14 mouse cellular contexts compared by ENCODE assay signal in the genomic region with DNA sequence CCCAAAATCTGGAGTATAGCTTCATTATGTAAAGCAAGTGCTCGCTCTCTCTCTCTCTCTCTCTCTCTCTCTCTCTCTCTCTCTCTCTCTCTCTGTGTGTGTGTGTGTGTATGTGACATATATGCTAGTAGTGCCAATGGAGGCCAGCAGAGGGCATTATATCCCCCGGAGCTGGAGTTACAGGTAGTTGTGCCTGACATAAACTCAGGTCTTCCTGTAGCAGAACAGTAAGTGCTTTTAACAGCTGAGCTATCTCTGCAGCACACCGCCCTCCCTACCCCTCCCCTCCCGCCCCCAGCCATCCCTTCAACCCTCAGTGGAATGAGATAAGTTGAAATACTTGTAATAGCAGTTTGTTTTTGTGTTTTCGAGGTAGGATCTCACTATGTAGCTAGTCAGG. TPM values are rescaled to one million over a fixed set of nuclear protein-coding genes. Genes with fewer than 3 reads are reported as not detected.
A peak's percentile ranks its signal among the peaks of the same experiment; 100 is the strongest.
DNase-seq lines count a peak whose midpoint lies in the region; ATAC-seq and TF ChIP-seq lines count a peak whose summit lies in the region.
"Had no signal": no experiment of that assay in that cellular context is flagged by ENCODE, and none has a peak within 500 bp of the region (broad histone marks: within the 10 kb centered on the region; RNA-seq: fewer than 3 reads in every experiment).

No protein-coding gene starts in this region.

- no peak for ATAC-seq in midbrain, postnatal 0 days (ENCODE audit: low FRiP score)
- no peak for ATAC-seq in midbrain, embryonic 15.5 days (replicated peaks)

- DNase-seq in midbrain, postnatal 0 days (ENCODE audit: low spot score), result no peak
- no peak for DNase-seq in brain, embryonic 14.5 days (ENCODE audit: low read depth)
- DNase-seq in liver, result peak; percentile 26
- DNase-seq in cerebellum, adult 18-20 months, result no peak
- no peak for DNase-seq in adrenal gland, adult (ENCODE audit: inconsistent age in 2 of 2, low spot score in 1 of 2)
- DNase-seq in testis, postnatal 14 days (ENCODE audit: low spot score), result no peak
- DNase-seq: adrenal gland, postnatal 25 days; cerebellum, adult 11 months; embryo, embryonic 11 days; heart, postnatal 10 days; lung, postnatal 14 days; right cerebral cortex, postnatal 25 days had no signal

- peak; percentile 54 for TF ChIP-seq CTCF in midbrain, postnatal 0 days (IDR thresholded peaks at IDR 0.05)
- peak; percentile 18; the same call in 1 of the 2 replicates for TF ChIP-seq CTCF in brain, embryonic 14.5 days (IDR thresholded peaks at IDR 0.05; ENCODE audit: borderline replicate concordance, extremely low read depth, insufficient read depth, insufficient read length)

- H3K27ac ChIP-seq in midbrain, postnatal 0 days (ENCODE audit: low read depth, low read length), result no peak overlapping the region
- no peak overlapping the region for H3K27ac ChIP-seq in midbrain, embryonic 15.5 days
- H3K27ac ChIP-seq: forebrain, embryonic 12.5 days had no signal

- no peak overlapping the region for H3K4me2 ChIP-seq in midbrain, postnatal 0 days (ENCODE audit: low read depth, low read length, poor library complexity, severe bottlenecking)
- H3K4me2 ChIP-seq in midbrain, embryonic 15.5 days, result no peak overlapping the region
- H3K4me2 ChIP-seq: forebrain, embryonic 12.5 days had no signal

- no peak overlapping the region for H3K9ac ChIP-seq in midbrain, postnatal 0 days (replicated peaks; ENCODE audit: low read length, poor library complexity, severe bottlenecking)
- H3K9ac ChIP-seq in midbrain, embryonic 15.5 days, result no peak overlapping the region
- H3K9ac ChIP-seq: forebrain, embryonic 12.5 days had no signal

- WGBS in midbrain, postnatal 0 days, result 89% methylated on average over 5 of the region's 5 CpGs
- WGBS in midbrain, embryonic 15.5 days, result 91% methylated on average over 5 of the region's 5 CpGs

- TF ChIP-seq POLR2A in brain, embryonic 14.5 days (IDR thresholded peaks at IDR 0.05; ENCODE audit: borderline replicate concordance, extremely low read depth, insufficient read depth, insufficient read length, poor library complexity, severe bottlenecking), result no peak

- H3K27me3 ChIP-seq in midbrain, postnatal 0 days (ENCODE audit: insufficient read depth, low read length), result no peaks in the 10 kb centered on the region
- H3K27me3 ChIP-seq in midbrain, embryonic 15.5 days (replicated peaks), result no peaks in the 10 kb centered on the region
- H3K27me3 ChIP-seq: forebrain, embryonic 12.5 days had no signal

- no peaks in the 10 kb centered on the region for H3K4me1 ChIP-seq in midbrain, postnatal 0 days (ENCODE audit: insufficient read depth, low read length)
- H3K4me1 ChIP-seq in midbrain, embryonic 15.5 days, result no peaks in the 10 kb centered on the region

- H3K36me3 ChIP-seq in midbrain, postnatal 0 days (ENCODE audit: insufficient read depth, low read length), result peaks cover 26% of the 10 kb centered on the region
- peaks cover 17% of the 10 kb centered on the region for H3K36me3 ChIP-seq in midbrain, embryonic 15.5 days (replicated peaks)

- no peaks in the 10 kb centered on the region for H3K9me3 ChIP-seq in midbrain, postnatal 0 days (ENCODE audit: low read length)
- no peaks in the 10 kb centered on the region for H3K9me3 ChIP-seq in midbrain, embryonic 15.5 days
- H3K9me3 ChIP-seq: forebrain, embryonic 12.5 days had no signal

- H3K4me3 ChIP-seq in midbrain, postnatal 0 days (ENCODE audit: low read depth, low read length), result no peak overlapping the region
- H3K4me3 ChIP-seq in midbrain, embryonic 15.5 days, result no peak overlapping the region
- H3K4me3 ChIP-seq: forebrain, embryonic 12.5 days had no signal

RNA-seq across cellular contexts. Expression of a gene that starts 30.5 kb away (rescaled TPM):
- 41.7 and 44.2 TPM in 2 replicates for total RNA-seq in midbrain, postnatal 0 days (2014; rRNA removed)
- 34.7 and 36.2 TPM in 2 replicates for polyA plus RNA-seq in midbrain, postnatal 0 days (2015; fragmentation: Nextera tagmentation; extraction: Ambion mirVana)
- polyA plus RNA-seq in midbrain, embryonic 15.5 days (2015; fragmentation: Nextera tagmentation; extraction: Ambion mirVana), result 43.0 and 44.3 TPM in 2 replicates
- polyA plus RNA-seq in brain, embryonic 14.5 days (2012; rRNA removed), result 34.8 and 42.5 TPM in 2 replicates

RNA-seq across cellular contexts. Expression of a gene that starts 41.8 kb away (rescaled TPM):
- 19.5 and 22.0 TPM in 2 replicates for total RNA-seq in midbrain, postnatal 0 days (2014; rRNA removed)
- polyA plus RNA-seq in midbrain, postnatal 0 days (2015; fragmentation: Nextera tagmentation; extraction: Ambion mirVana), result 47.3 and 52.7 TPM in 2 replicates
- polyA plus RNA-seq in midbrain, embryonic 15.5 days (2015; fragmentation: Nextera tagmentation; extraction: Ambion mirVana), result 68.0 and 70.0 TPM in 2 replicates
- 77.5 and 92.8 TPM in 2 replicates for polyA plus RNA-seq in brain, embryonic 14.5 days (2012; rRNA removed)
